Mouse (Mus musculus) ES-Bruce4 (cell line): ENCODE measurements around the gene Brd2.

Experiments
- CTCF ChIP-seq: IDR thresholded peaks from one replicate; pipeline ENCODE4 v1.8.1; 2011; ENCODE audit warnings: low read depth, low read length
- EP300 ChIP-seq: IDR thresholded peaks from 2 replicates; pipeline ENCODE4 v1.6.1; 2011; ENCODE audit warnings: low read depth, low read length; ENCODE audit not compliant: insufficient read depth
- POLR2A ChIP-seq: IDR thresholded peaks from one replicate; pipeline ENCODE4 v1.8.1; 2011; ENCODE audit warnings: low read length; ENCODE audit not compliant: insufficient read depth

GRCm38 (mm10) chr17:34078148-34078547 is 44.3 kb downstream of the Brd2 start:
- no peak for TF ChIP-seq CTCF
- TF ChIP-seq POLR2A, result no peak
- no peak for TF ChIP-seq EP300
